Mouse (Mus musculus): ENCODE measurements at regions not wholly inside any gene's neighbourhood (a gene's known extent, or its start where the extent isn't known, plus 50 kb on each side); places are given as distances from the start of the nearest gene placed in this dataset.

GRCm38 (mm10) chr1:168487492-168487891, 55.4 kb upstream of the Pbx1 start:
- Histone ChIP-seq H3K4me3 (no peak overlapping the region), H3K27me3 (ENCODE audit: control insufficient read depth, insufficient read depth, low read length) (no peaks in the 10 kb centered on the region), H3K27ac (no peak overlapping the region), H3K79me2 (replicated peaks; ENCODE audit: control insufficient read depth, insufficient read depth, low read length) (no peaks in the 10 kb centered on the region), H3K36me3 (ENCODE audit: control insufficient read depth, insufficient read depth, low read length) (no peaks in the 10 kb centered on the region), H3K9ac (ENCODE audit: low read depth, low read length) (no peak overlapping the region), H3K4me1 (ENCODE audit: control insufficient read depth, insufficient read depth, low read length) (no peaks in the 10 kb centered on the region)
- intact Hi-C loops (cut with DNase I) = no loop called here
- 89% methylated on average over 7 of the region's 7 CpGs for WGBS
- TF ChIP-seq POLR2A (IDR thresholded peaks at IDR 0.05; ENCODE audit: insufficient read depth, low read depth, low read length) = no peak
- TF ChIP-seq EP300 (IDR thresholded peaks at IDR 0.05; ENCODE audit: insufficient read depth, low read depth, low read length) = no peak
- TF ChIP-seq CTCF (IDR thresholded peaks at IDR 0.05) = no peak
- no peak for DNase-seq

GRCm38 (mm10) chr1:168483651-168484050, 51.6 kb upstream of the Pbx1 start:
- H3K79me2 ChIP-seq (replicated peaks; ENCODE audit: control insufficient read depth, insufficient read depth, low read length) = no peaks in the 10 kb centered on the region
- no peak overlapping the region for H3K9ac ChIP-seq (ENCODE audit: low read depth, low read length)
- H3K36me3 ChIP-seq (ENCODE audit: control insufficient read depth, insufficient read depth, low read length) = no peaks in the 10 kb centered on the region
- no peaks in the 10 kb centered on the region for H3K27me3 ChIP-seq (ENCODE audit: control insufficient read depth, insufficient read depth, low read length)
- H3K4me3 ChIP-seq = no peak overlapping the region
- H3K27ac ChIP-seq = no peak overlapping the region
- 0 out of 2 replicates have a peak, but pooled peaks cover 1% of the 10 kb centered on the region for H3K4me1 ChIP-seq (ENCODE audit: control insufficient read depth, insufficient read depth, low read length)
- DNase-seq = no peak
- no peak for TF ChIP-seq POLR2A (IDR thresholded peaks at IDR 0.05; ENCODE audit: insufficient read depth, low read depth, low read length)
- TF ChIP-seq EP300 (IDR thresholded peaks at IDR 0.05; ENCODE audit: insufficient read depth, low read depth, low read length) = no peak
- no peak for TF ChIP-seq CTCF (IDR thresholded peaks at IDR 0.05)
- WGBS = 62% methylated on average over 13 of the region's 13 CpGs
- intact Hi-C loops (cut with DNase I) = no loop called here

Small RNA genes lying in the stretch of these regions (microRNA-seq; reads per million reads assigned to microRNA genes)
- gene Mir6348 (0 reads per million in 2 experiments), gene Mir6354 (0 reads per million in 2 experiments)
